Mouse (Mus musculus) T-helper 2 cell (primary cell): Measurements from ENCODE around the gene Socs7.

Experiments used
- in situ Hi-C: fragments of 300-600 bp; cut with MboI, MseI; formaldehyde crosslinking; loops from one replicate; pipeline ENCODE4 v1.15.1; 2025; ENCODE audit warnings: high pct_unique_total_duplicates

The Socs7 gene

GRCm38 (mm10) chr11:97343175-97343574, 19.2 kb upstream of the Socs7 start:
- in situ Hi-C loops = no loop called here

- in situ Hi-C loops = no loop called here
Measured at GRCm38 (mm10) chr11:97343619-97344018, 18.7 kb upstream of the Socs7 start.

GRCm38 (mm10) chr11:97345446-97345845, 16.9 kb upstream of the Socs7 start:
- in situ Hi-C loops = no loop called here

- in situ Hi-C loops = no loop called here
Measured at GRCm38 (mm10) chr11:97346383-97346782, 16.0 kb upstream of the Socs7 start.

GRCm38 (mm10) chr11:97347291-97347690, 15.1 kb upstream of the Socs7 start:
- in situ Hi-C loops = no loop called here

GRCm38 (mm10) chr11:97350035-97350434, 12.3 kb upstream of the Socs7 start:
- in situ Hi-C loops = no loop called here

- in situ Hi-C loops = no loop called here
Measured at GRCm38 (mm10) chr11:97352027-97352684, 10.2 kb upstream of the Socs7 start, which contains the start of gene Gpr179. Gpr179 (minus strand) TSS chr11:97352077.

GRCm38 (mm10) chr11:97352935-97353597, 9.3 kb upstream of the Socs7 start:
- in situ Hi-C loops = no loop called here

- in situ Hi-C loops = loop anchor here (5.0 kb wide), 1 partner anchor 113 kb away; no protein-coding TSS in a partner anchor
Measured at GRCm38 (mm10) chr11:97354646-97355045, 7.7 kb upstream of the Socs7 start.

GRCm38 (mm10) chr11:97355247-97355646, 7.1 kb upstream of the Socs7 start:
- in situ Hi-C loops = loop anchor here (5.0 kb wide), 1 partner anchor 112 kb away; no protein-coding TSS in a partner anchor

- in situ Hi-C loops = loop anchor here (5.0 kb wide), 1 partner anchor 110 kb away; no protein-coding TSS in a partner anchor
Measured at GRCm38 (mm10) chr11:97357663-97358062, 4.7 kb upstream of the Socs7 start.

- in situ Hi-C loops = no loop called here
Measured at GRCm38 (mm10) chr11:97362649-97362942, 245 bp downstream of the Socs7 start.

GRCm38 (mm10) chr11:97362943-97363643, 742 bp downstream of the Socs7 start:
- in situ Hi-C loops = no loop called here

GRCm38 (mm10) chr11:97363644-97363995, 1.3 kb downstream of the Socs7 start:
- in situ Hi-C loops = no loop called here

GRCm38 (mm10) chr11:97365556-97365955, 3.2 kb downstream of the Socs7 start:
- in situ Hi-C loops = no loop called here

GRCm38 (mm10) chr11:97368501-97368900, 6.2 kb downstream of the Socs7 start:
- in situ Hi-C loops = no loop called here

- in situ Hi-C loops = no loop called here
Measured at GRCm38 (mm10) chr11:97370329-97371091, 8.2 kb downstream of the Socs7 start.

GRCm38 (mm10) chr11:97372159-97372864, 10.0 kb downstream of the Socs7 start:
- in situ Hi-C loops = no loop called here

GRCm38 (mm10) chr11:97373402-97373801, 11.1 kb downstream of the Socs7 start:
- in situ Hi-C loops = no loop called here

- in situ Hi-C loops = no loop called here
Measured at GRCm38 (mm10) chr11:97380036-97380435, 17.7 kb downstream of the Socs7 start.

- in situ Hi-C loops = no loop called here
Measured at GRCm38 (mm10) chr11:97383017-97383416, 20.7 kb downstream of the Socs7 start.
